Mouse (Mus musculus) NIH3T3 (cell line): ENCODE measurements at regions not wholly inside any gene's neighbourhood (a gene's known extent, or its start where the extent isn't known, plus 50 kb on each side); places are given as distances from the start of the nearest gene placed in this dataset.

Experiments used
- DNase-seq: peaks from one replicate; pipeline ENCODE4 v3.0.0-alpha.2; 2012; ENCODE audit warnings: low read depth

DNA sequence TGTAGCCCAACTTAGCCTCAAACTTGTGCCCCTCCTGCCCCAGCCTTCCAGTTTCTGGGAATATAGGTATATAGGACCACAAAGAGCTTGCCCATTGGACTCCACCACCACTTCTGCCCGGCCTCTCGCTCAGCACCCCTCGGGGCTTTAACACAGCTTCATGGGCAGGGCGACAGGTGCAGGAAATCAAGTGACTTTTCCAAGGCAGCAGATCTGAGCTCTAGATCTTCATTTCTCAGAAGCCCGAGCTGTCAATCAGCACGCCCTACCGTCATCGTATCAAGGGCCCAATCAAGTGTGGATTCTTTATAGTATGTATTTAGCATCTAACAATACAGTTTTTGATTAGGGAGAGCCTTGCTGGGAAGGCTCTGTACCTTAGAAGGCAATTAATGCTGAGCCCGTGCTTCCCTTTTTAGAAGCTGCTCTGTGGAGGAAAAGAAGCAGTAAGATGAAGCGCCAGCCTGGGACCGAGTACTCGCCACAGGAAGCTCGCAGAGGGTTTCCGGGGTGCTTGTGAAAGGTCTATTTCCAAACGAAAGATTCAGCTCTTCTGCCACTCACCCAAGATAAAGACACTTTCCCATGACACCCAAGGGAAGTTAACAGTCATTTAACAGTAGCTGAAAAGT is 56.9 kb upstream of the E2f3 start:
- DNase-seq, result no peak

GRCm38 (mm10) chr13:30041501-30042295 is 55.8 kb upstream of the E2f3 start:
- no peak for DNase-seq

DNA sequence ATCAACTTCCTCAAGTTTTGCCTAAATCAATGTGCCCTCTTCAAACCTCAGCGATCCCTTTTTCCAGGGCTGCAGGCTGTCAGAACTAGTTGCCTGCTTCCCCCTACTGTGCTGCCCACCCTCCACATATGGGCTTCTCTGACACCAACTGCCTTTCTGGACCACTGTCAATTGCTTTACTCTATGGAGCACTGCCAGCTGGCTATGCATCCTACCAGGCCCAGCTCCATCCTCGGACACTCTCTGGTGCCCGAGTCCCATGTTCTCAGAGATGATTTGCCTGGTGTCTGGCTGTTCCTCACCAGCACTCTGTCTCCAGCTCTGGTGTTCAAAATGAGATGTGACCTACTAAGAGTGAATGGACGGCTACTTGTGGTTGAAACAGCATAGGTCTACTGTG is 54.4 kb upstream of the E2f3 start:
- DNase-seq, result no peak

- no peak for DNase-seq
These were observed 53.9 kb upstream of the E2f3 start for GRCm38 (mm10) chr13:30039791-30040190.

GRCm38 (mm10) chr13:30036561-30036960 is 50.7 kb upstream of the E2f3 start:
- no peak for DNase-seq

DNA sequence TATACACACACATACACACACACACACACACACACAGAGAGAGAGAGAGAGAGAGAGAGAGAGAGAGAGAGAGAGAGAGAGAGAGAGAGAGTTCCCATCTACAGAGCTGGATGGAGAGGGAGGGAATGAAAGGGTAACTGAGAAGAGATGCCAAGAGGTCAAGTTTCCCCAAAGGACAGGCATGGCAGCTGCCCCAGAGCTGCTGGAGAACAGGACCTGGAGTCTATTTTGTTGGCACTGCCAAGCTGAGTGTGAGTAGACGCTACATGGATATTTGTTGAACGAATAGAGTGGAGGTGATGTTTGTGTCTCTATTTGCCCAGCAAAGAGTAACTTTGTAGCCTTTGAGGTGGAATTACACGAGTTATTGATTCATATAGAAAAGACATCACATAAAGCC is 50.2 kb upstream of the E2f3 start:
- no peak for DNase-seq
